Mouse (Mus musculus) T-cell, adult 2 months (primary cell): ENCODE data around the gene Tmem218.

Experiments used
- DNase-seq: peaks from one replicate; pipeline ENCODE4 v3.0.0; 2022; ENCODE audit warnings: low spot score

Tmem218 gene

GRCm38 (mm10) chr9:37207929-37208411, at the start of gene Tmem218:
Tmem218 (plus strand) TSS chr9:37208223.
- peak; percentile 91 for DNase-seq

GRCm38 (mm10) chr9:37160686-37161085, 47.3 kb upstream of the Tmem218 start:
- no peak for DNase-seq

DNA sequence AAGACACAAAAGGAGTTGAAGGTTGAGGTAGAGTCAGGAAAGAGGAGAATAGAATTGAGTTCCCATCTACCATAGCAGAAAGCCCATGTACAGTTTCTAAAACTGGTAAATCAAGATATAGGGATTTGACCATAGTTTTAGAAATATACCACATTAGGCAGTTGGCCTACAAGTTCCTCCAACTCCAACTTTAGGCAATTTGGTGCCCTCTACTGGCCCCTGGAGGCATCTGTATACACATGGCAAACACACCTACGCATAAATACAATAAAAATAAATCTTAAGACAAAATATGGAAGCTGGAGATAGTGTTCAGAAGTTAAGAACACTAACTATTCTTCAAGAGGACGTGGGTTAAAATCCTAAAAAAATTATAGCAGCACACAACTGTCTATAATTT, 41.1 kb upstream of the Tmem218 start:
- no peak for DNase-seq

DNA sequence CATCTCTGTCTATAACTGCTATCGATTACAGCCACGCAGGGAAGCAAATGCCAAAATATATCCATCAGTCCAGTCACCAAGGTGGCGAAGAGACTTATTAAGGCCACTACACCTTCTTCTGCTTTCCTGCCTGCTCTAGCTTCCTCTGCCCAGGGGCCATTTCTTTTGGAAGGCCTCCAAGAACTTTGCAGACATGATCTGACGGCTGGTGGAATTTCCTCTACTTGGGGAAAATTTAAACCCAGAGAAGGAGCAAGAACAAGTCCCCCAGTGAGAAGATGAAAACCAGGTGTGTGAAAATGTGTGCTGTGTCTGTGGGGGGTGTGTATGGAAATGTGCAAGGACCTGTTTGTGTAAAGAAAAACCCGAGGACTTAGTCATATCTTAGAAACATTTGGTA, 34.6 kb upstream of the Tmem218 start:
- DNase-seq: no peak

- no peak for DNase-seq
Measured at GRCm38 (mm10) chr9:37176002-37176401, 32.0 kb upstream of the Tmem218 start.

DNA sequence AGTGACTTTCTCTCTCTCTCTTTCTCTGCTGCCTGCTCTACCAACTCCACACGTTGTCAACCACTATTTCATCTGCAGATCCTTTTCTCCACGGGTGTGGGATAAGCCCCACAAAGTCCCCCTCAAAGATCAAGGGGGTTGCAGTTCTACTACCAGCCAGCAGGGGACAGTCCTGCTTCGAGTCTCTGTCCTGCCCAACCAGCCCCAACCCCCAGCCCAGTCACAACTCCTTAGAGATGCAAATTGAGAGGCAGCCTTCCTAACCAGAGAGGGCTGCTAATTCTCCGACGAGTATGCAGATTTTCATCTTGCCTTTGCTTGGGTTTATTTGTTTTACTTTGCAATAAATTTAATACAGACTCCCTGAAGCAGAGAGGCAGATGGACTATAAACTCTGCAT, 30.9 kb upstream of the Tmem218 start:
- DNase-seq: peak; percentile 44

DNA sequence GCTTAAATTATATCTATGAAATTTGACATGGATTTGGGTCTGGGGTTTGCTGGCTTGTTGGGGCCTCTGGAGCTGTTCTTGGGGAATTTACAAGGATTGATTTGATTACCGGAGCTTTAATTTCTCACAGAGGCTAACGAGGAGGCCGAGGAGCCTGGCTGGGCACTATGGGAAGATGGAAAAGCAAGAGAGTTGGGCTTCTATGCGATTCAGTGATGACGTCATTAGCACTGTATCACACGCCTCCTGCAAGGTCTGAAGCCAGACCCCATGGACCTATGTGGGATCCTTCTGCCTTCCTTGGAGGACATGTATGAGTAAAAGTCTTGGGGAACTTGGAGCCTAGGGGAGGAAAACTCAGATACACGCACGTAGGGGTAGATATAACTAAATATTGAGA, 30.5 kb upstream of the Tmem218 start:
- no peak for DNase-seq

GRCm38 (mm10) chr9:37178911-37179310, 29.1 kb upstream of the Tmem218 start:
- DNase-seq: no peak

GRCm38 (mm10) chr9:37179596-37179995, 28.4 kb upstream of the Tmem218 start:
- no peak for DNase-seq

GRCm38 (mm10) chr9:37181596-37181995, 26.4 kb upstream of the Tmem218 start:
- DNase-seq: no peak

DNA sequence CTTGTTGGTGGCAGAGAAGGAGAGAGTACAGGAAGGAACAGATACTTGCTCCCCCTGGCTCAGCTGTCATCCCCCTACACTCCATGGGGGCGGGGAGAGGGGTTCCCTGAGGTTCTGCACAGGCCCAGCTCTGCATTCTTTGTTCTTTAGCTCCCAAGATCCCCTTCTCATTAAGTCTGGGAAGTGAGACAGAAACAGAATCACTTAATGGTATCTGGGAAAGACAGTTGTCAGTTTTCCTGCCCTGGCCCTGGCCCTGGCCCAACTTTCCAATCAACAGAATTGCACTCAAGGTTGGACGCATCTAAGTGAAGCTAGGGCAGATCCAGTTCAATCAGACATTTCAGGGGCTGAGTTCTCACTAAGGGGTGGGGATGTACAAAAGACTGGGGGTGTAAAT, 24.8 kb upstream of the Tmem218 start:
- DNase-seq: no peak

GRCm38 (mm10) chr9:37187407-37187806, 20.6 kb upstream of the Tmem218 start:
- DNase-seq: no peak

DNA sequence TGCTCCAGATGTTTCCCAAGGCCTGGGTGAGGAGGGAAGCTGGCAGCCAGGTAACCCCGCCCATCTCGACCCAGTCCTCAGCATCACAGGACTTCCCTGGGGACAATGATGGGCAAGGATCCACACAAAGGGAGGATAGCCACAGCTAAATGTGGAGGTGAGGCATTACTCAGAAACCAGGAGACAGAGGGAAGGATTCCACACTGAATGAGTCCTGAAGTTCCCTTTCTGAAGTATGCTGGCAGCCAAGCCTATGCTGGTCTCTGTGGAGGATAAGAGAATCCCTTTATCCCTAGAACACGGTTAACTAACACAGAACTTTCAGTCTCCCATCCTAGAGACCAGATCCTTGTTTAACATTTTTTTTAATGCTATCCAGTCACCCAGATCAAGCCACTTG, 20.0 kb upstream of the Tmem218 start:
- DNase-seq: no peak

- DNase-seq: no peak
Measured at GRCm38 (mm10) chr9:37197067-37197466, 11.0 kb upstream of the Tmem218 start.

- no peak for DNase-seq
Measured at GRCm38 (mm10) chr9:37200414-37200813, 7.6 kb upstream of the Tmem218 start.

DNA sequence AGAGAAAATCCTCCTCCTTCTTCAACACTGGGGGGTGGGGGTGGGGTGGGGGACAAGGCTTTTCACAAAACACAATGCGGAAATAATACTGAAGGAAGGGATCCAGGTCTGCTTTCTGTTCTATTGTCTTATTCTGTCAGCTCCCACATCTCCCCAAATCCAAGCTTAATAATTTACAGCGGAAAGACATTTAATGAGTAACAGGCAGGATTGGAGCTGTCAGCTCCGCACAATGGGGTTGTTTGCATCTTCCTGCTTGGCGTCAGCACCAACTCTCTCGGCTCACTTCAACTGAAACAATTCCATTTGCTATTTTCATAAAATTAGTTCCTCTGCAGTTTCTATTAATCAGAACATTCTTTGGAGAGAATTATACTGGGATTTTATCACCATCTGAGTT, 4.1 kb upstream of the Tmem218 start:
- DNase-seq: no peak

- no peak for DNase-seq
Measured at GRCm38 (mm10) chr9:37213060-37213738, 5.2 kb downstream of the Tmem218 start.

GRCm38 (mm10) chr9:37214327-37215060, 6.5 kb downstream of the Tmem218 start:
- no peak for DNase-seq

DNA sequence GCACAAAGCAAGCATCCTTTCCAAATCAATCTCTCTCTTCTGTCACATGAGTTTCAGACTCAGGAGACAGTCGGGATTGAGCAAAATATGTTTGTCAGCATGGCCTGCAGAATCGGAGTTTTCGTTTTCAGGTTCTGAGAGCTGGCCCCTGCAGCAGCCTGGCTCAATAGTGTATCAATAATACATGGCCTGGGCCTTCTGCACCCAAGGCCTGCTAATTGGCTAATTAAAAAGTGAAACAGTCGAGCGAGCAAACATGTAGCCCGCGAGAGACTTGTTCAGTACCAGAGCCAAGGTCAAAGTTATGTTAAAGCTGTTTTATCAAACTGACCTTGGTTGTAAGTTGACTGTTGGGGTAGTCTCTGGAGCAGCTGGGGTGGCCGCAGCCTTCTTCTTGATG, 12.7 kb downstream of the Tmem218 start:
- DNase-seq: no peak

GRCm38 (mm10) chr9:37225581-37225980, 17.6 kb downstream of the Tmem218 start:
- DNase-seq: no peak

DNA sequence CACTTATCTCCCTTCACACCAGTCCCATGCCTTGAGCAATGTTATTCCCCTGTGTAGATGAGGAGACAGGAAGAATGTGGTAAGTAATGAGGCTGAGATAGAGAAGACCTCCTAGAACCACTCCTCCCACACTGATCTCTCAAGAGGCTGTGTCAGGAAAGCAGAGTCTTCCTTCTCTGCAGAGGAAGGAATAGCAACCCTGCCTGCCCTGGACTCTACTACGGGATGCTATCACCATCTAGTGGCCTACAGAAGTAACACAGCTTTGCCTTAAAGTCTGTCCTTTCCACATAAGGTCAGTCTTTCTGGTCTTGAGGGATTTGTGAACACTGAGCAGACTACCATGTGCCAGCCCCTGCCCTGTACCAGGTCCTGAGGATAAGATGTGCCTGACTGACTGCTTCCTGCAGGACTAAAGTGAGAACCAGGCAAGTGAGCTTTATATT, 21.9 kb downstream of the Tmem218 start:
- peak; percentile 49 for DNase-seq

- DNase-seq: peak; percentile 51
Measured at GRCm38 (mm10) chr9:37230486-37231195, 22.6 kb downstream of the Tmem218 start.
